In the genomic region with DNA sequence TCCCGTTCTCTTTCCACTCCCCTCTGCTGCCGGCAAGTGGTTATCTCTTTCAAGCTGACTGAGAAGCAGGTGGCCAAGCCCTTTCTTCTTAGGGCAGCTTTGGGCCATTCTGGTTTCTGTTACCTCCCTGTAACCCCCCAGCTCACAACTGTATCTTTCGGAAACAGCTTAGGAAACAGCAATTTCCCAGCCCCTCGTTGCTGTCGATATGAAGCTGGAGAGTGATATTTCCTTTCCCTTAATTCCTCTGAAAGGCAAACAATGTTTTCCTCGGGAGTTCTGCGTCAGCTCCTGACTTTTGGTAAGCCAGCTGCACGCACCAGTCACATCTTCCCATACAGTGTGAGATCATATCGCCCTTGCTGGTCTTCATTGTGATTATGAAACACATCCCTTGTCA, we compare ENCODE assay signal across 13 mouse cellular contexts.
A peak's percentile ranks its signal among the peaks of the same experiment; 100 is the strongest.
DNase-seq lines count a peak whose midpoint lies in the region; ATAC-seq and TF ChIP-seq lines count a peak whose summit lies in the region.
"Had no signal": no experiment of that assay in that cellular context is flagged by ENCODE, and none has a peak within 500 bp of the region (broad histone marks: within the 10 kb centered on the region; RNA-seq: fewer than 3 reads in every experiment).

No protein-coding gene starts in this region.

- WGBS in kidney, postnatal 0 days: 61% methylated on average over 9 of the region's 9 CpGs

- no peak for ATAC-seq in kidney, postnatal 0 days (replicated peaks; ENCODE audit: low FRiP score, low read depth)
- no peak for ATAC-seq in granulocyte monocyte progenitor cell, adult 5-6 weeks (replicated peaks; ENCODE audit: poor library complexity, severe bottlenecking)
- ATAC-seq: Patski had no signal

- no peak for TF ChIP-seq CTCF in kidney, postnatal 0 days (IDR thresholded peaks at IDR 0.05; ENCODE audit: low read depth)

- no peaks in the 10 kb centered on the region for H3K4me1 ChIP-seq in kidney, postnatal 0 days (replicated peaks; ENCODE audit: insufficient read depth, low read length)

- H3K36me3 ChIP-seq in kidney, postnatal 0 days (ENCODE audit: insufficient read depth, low read length): no peaks in the 10 kb centered on the region
- H3K36me3 ChIP-seq: midbrain, embryonic 12.5 days had no signal

- DNase-seq in heart, adult 11 months: peak; percentile 95
- no peak for DNase-seq in heart, postnatal 14 days
- peak; percentile 6 to 10 for DNase-seq in lung, adult 18-20 months
- DNase-seq in lung, postnatal 14 days: no peak
- DNase-seq in kidney, postnatal 0 days (ENCODE audit: low spot score): peak; percentile 8
- peak; percentile 3 for DNase-seq in skeletal muscle tissue, adult 2 months (ENCODE audit: low read depth, low spot score)
- DNase-seq in left cerebral cortex, postnatal 25 days (ENCODE audit: low spot score in 2 of 2): no peak
- DNase-seq: adrenal gland, adult 2 months; cerebellum, postnatal 14 days had no signal

- intact Hi-C loops in heart, postnatal 14 days (cut with DNase I): loop anchor here (5.0 to 10.0 kb wide), 2 partner anchors 208 to 341 kb away; no protein-coding TSS in a partner anchor
- intact Hi-C loops in left cerebral cortex, postnatal 25 days (cut with DNase I): no loop called here

- H3K9me3 ChIP-seq in kidney, postnatal 0 days (replicated peaks; ENCODE audit: low read length): no peaks in the 10 kb centered on the region
- H3K9me3 ChIP-seq: midbrain, embryonic 12.5 days had no signal

- H3K9ac ChIP-seq in kidney, postnatal 0 days (ENCODE audit: low read depth, low read length): no peak overlapping the region
- H3K9ac ChIP-seq: liver, embryonic 14.5 days; midbrain, embryonic 12.5 days had no signal

- H3K27ac ChIP-seq in kidney, postnatal 0 days: peak overlapping the region; percentile 6; the same call in 1 of the 2 replicates
- H3K27ac ChIP-seq: liver, embryonic 14.5 days; midbrain, embryonic 12.5 days had no signal

- no peaks in the 10 kb centered on the region for H3K27me3 ChIP-seq in kidney, postnatal 0 days (ENCODE audit: insufficient read depth, low read length)
- H3K27me3 ChIP-seq: midbrain, embryonic 12.5 days; Patski had no signal

- no peak overlapping the region for H3K4me3 ChIP-seq in kidney, postnatal 0 days (replicated peaks; ENCODE audit: low read depth, low read length)
- H3K4me3 ChIP-seq: midbrain, embryonic 12.5 days had no signal

- H3K4me2 ChIP-seq in kidney, postnatal 0 days (ENCODE audit: low read length): 0 out of 2 replicates have a peak overlapping the region, but pooled peaks have one; percentile 13
- H3K4me2 ChIP-seq: midbrain, embryonic 12.5 days had no signal

Comparison
In these comparisons a context has a peak if more than half of its experiments do, and no peak if none do; other contexts are left out.
1. DNase-seq: peak in heart, adult 11 months (single experiment), lung, adult 18-20 months (2 of 2), kidney, postnatal 0 days (single experiment) and skeletal muscle tissue, adult 2 months (single experiment); none in heart, postnatal 14 days (0 of 2), lung, postnatal 14 days (single experiment) and left cerebral cortex, postnatal 25 days (0 of 2).